ENCODE assay signal across 11 mouse cellular contexts in genomic region chr8:124397321-124398065, GRCm38 (mm10). TPM values are rescaled to one million over a fixed set of nuclear protein-coding genes. Genes with fewer than 3 reads are reported as not detected.
A peak's percentile ranks its signal among the peaks of the same experiment; 100 is the strongest.
DNase-seq lines count a peak whose midpoint lies in the region; ATAC-seq and TF ChIP-seq lines count a peak whose summit lies in the region.
"Had no signal": no experiment of that assay in that cellular context is flagged by ENCODE, and none has a peak within 500 bp of the region (broad histone marks: within the 10 kb centered on the region; RNA-seq: fewer than 3 reads in every experiment).

No protein-coding gene starts in this region.

- no peak for TF ChIP-seq POLR2A in cerebellum, adult 2 months (IDR thresholded peaks at IDR 0.05; ENCODE audit: borderline replicate concordance, insufficient read depth, low read length)

- H3K4me1 ChIP-seq in cerebellum, adult 2 months (ENCODE audit: control insufficient read depth, insufficient read depth, low read length), result peaks cover 59% of the 10 kb centered on the region
- H3K4me1 ChIP-seq: kidney, embryonic 15.5 days had no signal

- no peak for ATAC-seq in inflammation-experienced regulatory T-cells, adult 6 months

- no peak overlapping the region for H3K4me3 ChIP-seq in cerebellum, adult 2 months (replicated peaks; ENCODE audit: insufficient read depth, low read depth, low read length)
- H3K4me3 ChIP-seq: heart, adult 2 months; kidney, embryonic 15.5 days had no signal

- TF ChIP-seq CTCF in cerebellum, adult 2 months (IDR thresholded peaks at IDR 0.05; ENCODE audit: borderline replicate concordance, insufficient read depth, low read depth, low read length), result no peak

- DNase-seq in left cerebral cortex, adult 18-20 months (ENCODE audit: low spot score in 2 of 2), result peak; percentile 66 to 80
- DNase-seq in left cerebral cortex, adult 11 months (ENCODE audit: low spot score), result no peak
- DNase-seq in adrenal gland, adult 18-20 months (ENCODE audit: low spot score in 2 of 2), result peak; percentile 57 to 69
- peak; percentile 85 to 86 for DNase-seq in cerebellum, adult 2 months
- peak; percentile 76 for DNase-seq in ovary, postnatal 36 days (ENCODE audit: low spot score)
- no peak for DNase-seq in thymus, postnatal 25 days
- DNase-seq in retina, postnatal 1 day, result no peak
- DNase-seq: heart, adult 2 months had no signal

- no peaks in the 10 kb centered on the region for H3K27me3 ChIP-seq in cerebellum, adult 2 months (ENCODE audit: control insufficient read depth, insufficient read depth, low read length)
- H3K27me3 ChIP-seq: kidney, embryonic 15.5 days had no signal

- 11% methylated on average over 11 of the region's 11 CpGs for WGBS in cerebellum, adult 2 months

- H3K27ac ChIP-seq in cerebellum, adult 2 months (ENCODE audit: insufficient read depth, low read length), result peak overlapping the region; percentile 47
- H3K27ac ChIP-seq: heart, adult 2 months; kidney, embryonic 15.5 days had no signal

RNA-seq across cellular contexts. Expression of gene Pgbd5, which starts 42.0 kb away (rescaled TPM):
- 100 to 1,000 TPM; 208 to 219 TPM for total RNA-seq in left cerebral cortex, adult 18-20 months (2021)
- total RNA-seq in adrenal gland, adult 18-20 months (2021), result 1 to 10 TPM; 3.9 to 6.0 TPM
- polyA plus RNA-seq in cerebellum, adult 2 months (2012; rRNA removed), result 142 and 155 TPM in 2 replicates
- polyA plus RNA-seq in inflammation-experienced regulatory T-cells, adult 6 months (2017; shearing (Covaris generic)), result not detected
- total RNA-seq: liver, adult 2 months had no signal
- polyA plus RNA-seq: liver, adult 2 months had no signal

Comparison
In these comparisons a context has a peak if more than half of its experiments do, and no peak if none do; other contexts are left out.
1. DNase-seq: peak in left cerebral cortex, adult 18-20 months (2 of 2), adrenal gland, adult 18-20 months (2 of 2), cerebellum, adult 2 months (2 of 2) and ovary, postnatal 36 days (single experiment); none in left cerebral cortex, adult 11 months (single experiment), thymus, postnatal 25 days (single experiment) and retina, postnatal 1 day (single experiment).
2. RNA of gene Pgbd5, which starts 42.0 kb away (total RNA-seq): 208 to 219 TPM in left cerebral cortex, adult 18-20 months; 3.9 to 6.0 TPM in adrenal gland, adult 18-20 months; every median in the first group is over 10 times any median in the second.